Mouse (Mus musculus): ENCODE measurements at regions not wholly inside any gene's neighbourhood (a gene's known extent, or its start where the extent isn't known, plus 50 kb on each side); places are given as distances from the start of the nearest gene placed in this dataset.

GRCm38 (mm10) chr16:88412287-88412686, 94.5 kb downstream of the Cldn17 start:
- DNase-seq (ENCODE audit: low spot score), result no peak

GRCm38 (mm10) chr16:88408144-88408543, 98.6 kb downstream of the Cldn17 start:
- DNase-seq (ENCODE audit: low spot score), result no peak

DNA sequence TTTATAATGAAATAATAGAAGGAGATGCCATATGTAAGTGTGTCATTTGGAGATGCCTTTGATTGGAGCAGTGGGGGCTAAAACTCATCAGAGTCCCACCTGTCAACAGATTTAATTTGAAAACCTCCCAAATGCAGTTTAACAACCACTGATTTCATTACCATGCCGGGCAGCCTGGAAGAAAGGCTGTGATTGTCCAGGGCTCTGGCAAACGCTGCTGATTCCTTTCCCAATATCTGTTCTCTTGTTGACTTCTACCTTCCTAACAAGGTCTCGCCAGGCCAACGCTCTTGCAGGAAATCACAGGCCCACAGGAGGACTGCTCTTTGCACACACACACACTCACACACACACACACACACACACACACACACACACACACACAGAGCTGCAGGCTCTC, 102.4 kb downstream of the Cldn17 start:
- no peak for DNase-seq (ENCODE audit: low spot score)

DNA sequence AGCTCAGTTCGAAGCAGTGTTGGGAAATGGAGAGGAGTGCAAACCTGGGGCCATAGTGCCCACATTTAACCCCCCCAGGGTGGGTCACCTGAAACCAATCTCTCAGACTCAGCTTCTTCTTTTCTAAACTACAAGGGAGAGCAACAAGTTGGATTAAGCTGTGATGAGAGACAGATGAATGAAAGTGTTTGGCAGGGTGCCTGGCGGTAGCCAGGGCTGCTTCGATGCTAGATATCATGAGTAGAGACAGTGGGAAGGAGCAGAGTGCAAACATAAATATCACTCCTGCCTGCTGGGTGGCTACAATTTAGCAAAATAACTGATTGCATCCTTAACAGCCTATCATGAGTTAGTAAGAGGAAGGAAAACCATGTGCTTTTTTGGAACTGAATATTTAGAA, 106.9 kb downstream of the Cldn17 start:
- no peak for DNase-seq (ENCODE audit: low spot score)

DNA sequence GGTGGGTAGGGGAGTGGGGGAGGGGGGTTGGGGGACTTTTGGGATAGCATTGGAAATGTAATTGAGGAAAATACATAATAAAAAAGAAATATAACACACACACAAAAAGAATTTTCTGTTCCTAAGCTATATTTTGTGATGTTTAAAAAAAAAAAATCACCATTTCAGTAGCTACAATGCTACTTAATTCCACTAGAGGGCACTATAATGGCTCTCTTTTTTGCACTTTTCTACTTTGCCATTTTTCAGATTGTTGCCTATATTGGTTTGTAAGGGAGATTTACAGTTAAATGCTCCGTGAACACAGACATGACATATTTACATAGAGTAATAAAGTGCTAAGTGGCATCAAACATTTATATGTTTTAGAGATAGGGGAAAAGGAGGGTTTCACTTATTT, 102.7 kb upstream of the Grik1 start:
- DNase-seq (ENCODE audit: low spot score), result no peak

DNA sequence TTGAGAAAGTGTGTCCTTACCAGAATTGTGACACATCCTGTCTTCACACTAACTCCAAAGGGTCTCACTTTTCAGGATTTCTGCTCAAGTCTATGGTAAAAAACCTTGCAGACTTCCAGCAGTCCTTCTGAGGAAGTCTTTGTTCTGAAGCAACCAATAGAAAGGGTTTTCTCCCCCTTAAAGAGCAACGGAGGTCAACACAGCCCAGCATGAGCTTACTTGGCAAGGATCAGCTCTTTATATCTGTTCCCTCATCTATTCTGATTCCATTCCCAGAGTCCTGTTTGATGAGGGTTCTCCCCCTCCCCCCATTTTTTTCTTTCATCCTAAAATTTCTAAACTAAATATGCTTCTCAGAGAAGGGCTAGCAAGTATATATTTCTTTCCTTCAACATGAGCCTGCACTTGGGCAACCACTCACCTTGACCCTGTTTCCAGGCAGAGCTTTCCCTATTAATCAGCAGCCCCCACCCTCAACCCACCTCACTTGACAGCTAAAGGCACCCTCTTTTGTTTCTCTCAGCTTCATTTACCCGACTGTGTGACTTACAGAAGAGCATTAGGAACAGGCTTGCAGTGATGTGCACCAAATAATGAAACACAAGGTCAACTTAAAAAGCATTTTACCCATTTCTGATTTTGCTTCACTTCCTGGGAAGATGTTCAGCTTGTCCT, 91.7 kb upstream of the Grik1 start:
- no peak for DNase-seq (ENCODE audit: low spot score)

DNA sequence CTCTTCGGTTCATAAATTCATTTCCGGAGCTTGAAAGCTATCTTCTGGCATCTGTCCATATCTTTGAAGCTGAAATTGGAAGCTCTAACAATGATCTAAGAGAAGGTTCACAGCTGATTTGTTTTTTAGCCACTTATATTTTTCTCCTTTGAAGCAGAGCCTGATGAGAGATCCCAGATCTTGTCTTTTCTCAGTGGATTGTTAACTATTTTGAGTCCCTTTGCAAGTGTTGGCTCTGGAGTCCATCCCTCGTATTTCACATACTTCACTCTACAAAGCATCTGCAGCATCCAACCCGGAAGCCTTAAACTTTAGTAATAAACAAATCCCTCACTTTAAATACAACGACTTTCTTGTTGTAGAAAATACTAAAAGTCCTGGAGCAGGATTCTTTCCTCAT, 85.6 kb upstream of the Grik1 start:
- no peak for DNase-seq (ENCODE audit: low spot score)

- DNase-seq (ENCODE audit: low spot score), result no peak
These were observed 84.5 kb upstream of the Grik1 start for GRCm38 (mm10) chr16:88374612-88375011.

GRCm38 (mm10) chr16:88372034-88372433, 82.0 kb upstream of the Grik1 start:
- DNase-seq (ENCODE audit: low spot score), result peak; percentile 13

DNA sequence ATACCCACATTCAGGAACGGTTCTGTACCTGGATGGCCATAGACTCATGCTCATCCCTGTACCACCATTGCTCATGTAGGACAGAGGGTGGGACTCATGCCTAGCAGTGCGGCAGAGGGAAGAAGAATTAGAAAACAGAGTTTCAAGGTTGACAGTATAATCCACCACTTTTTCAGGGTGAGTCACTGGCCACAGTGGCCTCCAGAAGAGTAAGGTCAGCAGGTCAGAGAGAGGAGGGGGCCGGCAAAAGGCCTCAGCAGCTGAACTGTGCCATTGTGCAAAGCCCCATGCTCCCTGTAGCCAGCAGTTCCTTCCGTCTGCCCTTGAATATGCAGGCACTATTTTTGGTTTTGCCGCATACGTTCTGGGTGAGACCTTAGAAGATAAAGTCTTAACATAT, 78.1 kb upstream of the Grik1 start:
- DNase-seq (ENCODE audit: low spot score), result no peak

- no peak for DNase-seq (ENCODE audit: low spot score)
These were observed 77.1 kb upstream of the Grik1 start for GRCm38 (mm10) chr16:88367162-88367561.

GRCm38 (mm10) chr16:88360081-88360480, 70.0 kb upstream of the Grik1 start:
- DNase-seq (ENCODE audit: low spot score), result no peak
